Mouse (Mus musculus): ENCODE data around the gene Tex2. TPM values are rescaled to one million over a fixed set of nuclear protein-coding genes. Genes with fewer than 3 reads are reported as not detected.
"Not testable (repeated sequence)": the region's sequence is repeated elsewhere in the genome, so short reads cannot be mapped to it uniquely, and the experiment has no call there.

Gene Tex2
- polyA plus RNA-seq, 1 experiment from 2014 or later, result 29.5 TPM

GRCm38 (mm10) chr11:106625577-106625976 lies 12.4 kb upstream of the Tex2 start:
- H3K27me3 ChIP-seq (replicated peaks; ENCODE audit: control insufficient read depth, insufficient read depth, low read length), result no peaks in the 10 kb centered on the region
- ATAC-seq, result no peak
- no peak overlapping the region for H3K9ac ChIP-seq (ENCODE audit: low read depth, low read length)
- no peak overlapping the region for H3K27ac ChIP-seq (ENCODE audit: low read depth, low read length)
- H3K36me3 ChIP-seq (ENCODE audit: control insufficient read depth, insufficient read depth, low read length), result no peaks in the 10 kb centered on the region
- WGBS, result 38% methylated on average over 3 of the region's 3 CpGs
- no peak overlapping the region for H3K4me3 ChIP-seq (ENCODE audit: low read length)
- H3K4me2 ChIP-seq (ENCODE audit: low read length), result no peak overlapping the region
- no peaks in the 10 kb centered on the region for H3K4me1 ChIP-seq (ENCODE audit: control insufficient read depth, insufficient read depth, low read depth, low read length)
- H3K9me3 ChIP-seq (ENCODE audit: control insufficient read depth, low read length), result no peaks in the 10 kb centered on the region

DNA sequence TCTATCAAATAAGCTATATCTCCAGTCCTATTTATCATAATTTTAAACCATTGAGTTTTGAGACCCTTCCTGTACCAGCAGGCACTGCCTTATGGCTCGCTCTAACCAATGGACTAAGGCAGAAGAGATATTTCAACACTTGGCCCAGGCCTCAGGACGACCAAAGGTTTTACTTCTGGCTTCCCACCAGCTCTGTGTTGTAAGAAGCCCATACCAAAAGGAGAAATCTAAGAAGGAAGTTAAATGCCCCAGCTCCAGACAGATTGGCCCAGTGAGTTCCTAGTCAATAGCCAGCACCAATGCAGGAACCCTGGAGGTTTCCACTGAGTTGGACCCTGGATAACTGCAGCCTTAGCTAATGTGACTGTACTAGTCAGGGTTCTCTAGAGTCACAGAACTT lies 10.4 kb upstream of the Tex2 start:
- 76% methylated on average over 2 of the region's 2 CpGs for WGBS
- H3K9me3 ChIP-seq (ENCODE audit: control insufficient read depth, low read length), result no peaks in the 10 kb centered on the region
- no peak overlapping the region for H3K4me3 ChIP-seq (ENCODE audit: low read length)
- no peak overlapping the region for H3K27ac ChIP-seq (ENCODE audit: low read depth, low read length)
- H3K9ac ChIP-seq (ENCODE audit: low read depth, low read length), result no peak overlapping the region
- no peak for ATAC-seq
- H3K36me3 ChIP-seq (ENCODE audit: control insufficient read depth, insufficient read depth, low read length), result no peaks in the 10 kb centered on the region
- H3K4me1 ChIP-seq (ENCODE audit: control insufficient read depth, insufficient read depth, low read depth, low read length), result no peaks in the 10 kb centered on the region
- H3K27me3 ChIP-seq (replicated peaks; ENCODE audit: control insufficient read depth, insufficient read depth, low read length), result no peaks in the 10 kb centered on the region
- H3K4me2 ChIP-seq (ENCODE audit: low read length), result no peak overlapping the region

DNA sequence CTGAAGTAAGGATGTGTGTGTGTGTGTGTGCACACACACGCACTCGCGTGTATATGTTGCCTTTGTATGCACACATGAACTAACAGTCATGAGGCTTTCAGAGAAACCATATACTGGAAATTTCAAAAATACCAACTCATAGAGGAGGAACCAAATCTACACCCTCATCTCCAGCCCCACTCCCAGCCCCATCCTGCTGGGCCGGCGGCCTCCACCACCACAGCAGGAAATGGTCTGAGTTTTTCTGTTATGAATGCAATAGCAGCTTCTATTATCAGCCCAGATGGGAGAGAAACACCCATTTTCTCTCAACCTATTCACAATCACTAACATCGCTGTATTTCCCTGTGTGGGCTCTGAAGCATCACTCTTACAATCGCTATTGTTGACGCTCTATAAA lies 8.8 kb upstream of the Tex2 start:
- ATAC-seq, result no peak
- 82% methylated on average over 8 of the region's 8 CpGs for WGBS
- no peak overlapping the region for H3K4me2 ChIP-seq (ENCODE audit: low read length)
- H3K9ac ChIP-seq (ENCODE audit: low read depth, low read length), result no peak overlapping the region
- no peaks in the 10 kb centered on the region for H3K9me3 ChIP-seq (ENCODE audit: control insufficient read depth, low read length)
- H3K36me3 ChIP-seq (ENCODE audit: control insufficient read depth, insufficient read depth, low read length), result no peaks in the 10 kb centered on the region
- H3K27me3 ChIP-seq (replicated peaks; ENCODE audit: control insufficient read depth, insufficient read depth, low read length), result no peaks in the 10 kb centered on the region
- H3K4me3 ChIP-seq (ENCODE audit: low read length), result no peak overlapping the region
- H3K27ac ChIP-seq (ENCODE audit: low read depth, low read length), result no peak overlapping the region
- no peaks in the 10 kb centered on the region for H3K4me1 ChIP-seq (ENCODE audit: control insufficient read depth, insufficient read depth, low read depth, low read length)

DNA sequence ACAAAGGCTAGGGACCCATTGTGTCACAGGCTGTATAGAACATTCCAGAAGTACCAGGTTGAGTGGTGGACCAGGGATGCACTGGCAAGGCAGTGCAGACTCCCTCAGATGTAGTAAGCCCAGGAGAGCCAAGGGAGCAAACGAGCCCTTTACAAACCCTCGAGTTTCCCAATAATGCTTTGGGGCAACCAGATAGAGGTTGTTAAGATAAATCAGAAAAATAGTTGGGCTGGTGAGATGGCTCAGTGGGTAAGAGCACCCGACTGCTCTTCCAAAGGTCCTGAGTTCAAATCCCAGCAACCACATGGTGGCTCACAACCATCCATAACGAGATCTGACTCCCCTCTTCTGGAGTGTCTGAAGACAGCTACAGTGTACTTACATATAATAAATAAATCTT lies 5.5 kb upstream of the Tex2 start:
- WGBS, result 92% methylated on average over 3 of the region's 4 CpGs
- ATAC-seq; H3K9ac ChIP-seq (ENCODE audit: low read depth, low read length); H3K4me3 ChIP-seq (ENCODE audit: low read length); H3K27ac ChIP-seq (ENCODE audit: low read depth, low read length); H3K4me1 ChIP-seq (ENCODE audit: control insufficient read depth, insufficient read depth, low read depth, low read length); H3K4me2 ChIP-seq (ENCODE audit: low read length); H3K27me3 ChIP-seq (replicated peaks; ENCODE audit: control insufficient read depth, insufficient read depth, low read length); H3K36me3 ChIP-seq (ENCODE audit: control insufficient read depth, insufficient read depth, low read length); H3K9me3 ChIP-seq (ENCODE audit: control insufficient read depth, low read length): not testable (repeated sequence)

DNA sequence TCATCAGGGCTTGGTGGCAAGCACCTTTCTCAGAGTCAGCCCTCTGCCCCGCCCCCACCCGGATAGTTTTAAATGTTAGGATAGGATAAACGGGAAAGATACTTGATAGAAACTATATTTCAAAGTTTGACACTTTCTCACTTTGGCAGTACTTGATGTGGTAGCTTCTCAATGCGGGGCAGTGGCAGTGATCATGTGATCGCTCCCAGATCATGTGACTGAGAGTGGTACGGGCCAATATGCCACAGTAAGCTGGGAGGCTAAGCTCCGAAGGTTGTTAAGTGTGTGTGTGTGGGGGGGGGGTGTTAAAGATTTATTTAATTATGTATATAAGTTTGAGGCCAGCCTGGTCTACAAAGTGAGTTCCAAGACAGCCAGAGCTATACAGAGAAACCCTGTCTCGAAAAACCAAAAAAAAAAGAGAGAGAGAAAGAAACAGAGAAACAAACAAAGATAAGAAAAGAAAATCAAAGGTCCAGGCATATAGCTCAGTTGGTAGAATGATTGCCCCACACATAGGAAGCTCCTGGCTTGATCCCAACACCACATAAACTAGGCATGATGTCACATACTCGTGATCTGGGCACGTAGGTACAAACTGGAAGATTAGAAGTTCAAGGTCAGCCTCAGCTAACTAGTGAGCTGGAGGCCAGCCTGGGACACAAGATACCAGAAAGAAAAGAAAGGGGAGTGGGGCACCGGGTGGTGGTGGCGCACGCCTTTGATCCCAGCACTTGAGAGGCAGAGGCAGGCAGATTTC lies 4.8 kb upstream of the Tex2 start:
- Histone ChIP-seq H3K4me1 (ENCODE audit: control insufficient read depth, insufficient read depth, low read depth, low read length) (0 out of 2 replicates have a peak, but pooled peaks cover 3% of the 10 kb centered on the region), H3K9me3 (ENCODE audit: control insufficient read depth, low read length) (no peaks in the 10 kb centered on the region), H3K27ac (ENCODE audit: low read depth, low read length) (no peak overlapping the region), H3K9ac (ENCODE audit: low read depth, low read length) (no peak overlapping the region), H3K4me2 (ENCODE audit: low read length) (no peak overlapping the region), H3K27me3 (replicated peaks; ENCODE audit: control insufficient read depth, insufficient read depth, low read length) (no peaks in the 10 kb centered on the region), H3K36me3 (ENCODE audit: control insufficient read depth, insufficient read depth, low read length) (no peaks in the 10 kb centered on the region), H3K4me3 (ENCODE audit: low read length) (no peak overlapping the region)
- WGBS, result 87% methylated on average over 13 of the region's 13 CpGs
- no peak for ATAC-seq

DNA sequence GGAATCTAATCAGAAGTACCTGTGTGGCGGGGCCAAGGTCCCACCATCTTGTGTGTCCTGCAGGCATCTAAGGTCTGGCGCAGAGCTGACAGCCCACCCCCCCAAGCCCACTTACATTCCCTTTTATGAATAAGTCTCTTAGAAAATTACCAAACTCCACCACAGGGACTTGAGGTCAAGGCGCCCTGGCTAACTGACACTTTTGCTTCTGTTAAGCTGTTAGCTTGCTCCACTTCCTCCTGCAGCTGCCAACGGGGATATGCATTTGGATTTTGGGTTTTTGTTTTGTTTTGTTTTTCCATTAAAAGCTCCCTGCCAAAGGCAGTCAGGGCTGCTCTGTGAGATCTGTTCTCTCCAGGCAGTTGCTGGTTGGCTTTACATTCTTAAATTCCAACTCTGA lies 2.3 kb upstream of the Tex2 start:
- no peak for ATAC-seq
- Histone ChIP-seq H3K4me2 (ENCODE audit: low read length) (no peak overlapping the region), H3K27me3 (replicated peaks; ENCODE audit: control insufficient read depth, insufficient read depth, low read length) (no peaks in the 10 kb centered on the region), H3K9ac (ENCODE audit: low read depth, low read length) (no peak overlapping the region), H3K27ac (ENCODE audit: low read depth, low read length) (no peak overlapping the region), H3K4me3 (ENCODE audit: low read length) (no peak overlapping the region), H3K9me3 (ENCODE audit: control insufficient read depth, low read length) (no peaks in the 10 kb centered on the region), H3K4me1 (ENCODE audit: control insufficient read depth, insufficient read depth, low read depth, low read length) (peaks cover 13% of the 10 kb centered on the region), H3K36me3 (ENCODE audit: control insufficient read depth, insufficient read depth, low read length) (no peaks in the 10 kb centered on the region)
- WGBS, result 90% methylated on average over 4 of the region's 4 CpGs

DNA sequence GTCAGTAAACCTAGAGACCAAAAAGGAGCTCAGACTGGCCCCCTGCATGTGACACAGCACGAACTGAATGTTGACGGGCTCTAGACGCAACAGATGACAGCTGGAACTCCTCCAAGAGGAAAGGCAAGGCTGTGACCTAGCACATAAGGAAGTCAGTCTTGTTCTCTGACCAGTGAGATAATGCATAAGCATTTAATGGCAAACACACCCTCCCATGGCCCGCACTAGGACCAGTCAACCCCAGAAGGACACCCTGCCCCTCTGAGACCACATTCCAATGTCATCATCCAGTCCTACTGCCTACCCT lies 1.1 kb upstream of the Tex2 start:
- H3K9me3 ChIP-seq (ENCODE audit: control insufficient read depth, low read length), result no peaks in the 10 kb centered on the region
- no peaks in the 10 kb centered on the region for H3K27me3 ChIP-seq (replicated peaks; ENCODE audit: control insufficient read depth, insufficient read depth, low read length)
- no peak for ATAC-seq
- H3K4me1 ChIP-seq (ENCODE audit: control insufficient read depth, insufficient read depth, low read depth, low read length), result peaks cover 13% of the 10 kb centered on the region
- no peaks in the 10 kb centered on the region for H3K36me3 ChIP-seq (ENCODE audit: control insufficient read depth, insufficient read depth, low read length)
- no peak overlapping the region for H3K4me2 ChIP-seq (ENCODE audit: low read length)
- no peak overlapping the region for H3K4me3 ChIP-seq (ENCODE audit: low read length)
- H3K9ac ChIP-seq (ENCODE audit: low read depth, low read length), result no peak overlapping the region
- WGBS, result 79% methylated on average over 4 of the region's 4 CpGs
- H3K27ac ChIP-seq (ENCODE audit: low read depth, low read length), result no peak overlapping the region

DNA sequence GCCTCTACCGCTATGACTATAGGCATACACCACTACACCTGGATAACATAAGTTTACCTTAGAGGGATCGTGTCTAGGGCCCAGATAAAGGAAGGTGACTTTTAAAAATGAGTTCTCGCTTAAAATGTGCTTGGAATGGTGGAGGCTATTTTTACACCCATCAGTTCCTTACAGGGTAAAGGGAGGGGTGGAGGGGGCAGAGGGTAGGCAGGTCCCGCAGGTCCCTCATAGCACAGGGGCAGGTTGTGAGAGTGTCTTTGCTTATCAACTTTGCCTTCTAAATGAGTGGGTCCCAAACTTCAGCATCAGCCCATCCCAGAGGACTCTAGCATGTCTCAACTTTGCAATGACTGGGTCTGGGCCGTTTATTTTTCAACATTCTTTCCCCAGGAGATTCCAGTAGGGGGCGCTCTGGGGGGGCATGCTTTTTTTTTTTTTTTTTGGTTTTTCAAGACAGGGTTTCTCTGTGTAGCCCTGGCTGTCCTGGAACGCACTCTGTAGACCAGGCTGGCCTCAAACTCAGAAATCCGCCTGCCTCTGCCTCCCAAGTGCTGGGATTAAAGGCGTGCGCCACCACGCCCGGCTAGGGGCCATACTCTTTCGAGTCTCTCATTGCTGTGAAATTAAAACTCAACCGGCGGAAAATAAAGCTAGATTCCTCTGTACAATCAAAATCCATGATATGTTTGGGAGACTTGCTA lies 565 bp upstream of the Tex2 start:
- Histone ChIP-seq H3K4me1 (ENCODE audit: control insufficient read depth, insufficient read depth, low read depth, low read length) (peaks cover 13% of the 10 kb centered on the region), H3K4me3 (ENCODE audit: low read length) (peak overlapping the region; percentile 95), H3K27ac (ENCODE audit: low read depth, low read length) (peak overlapping the region; percentile 19; the same call in 1 of the 2 replicates), H3K27me3 (replicated peaks; ENCODE audit: control insufficient read depth, insufficient read depth, low read length) (no peaks in the 10 kb centered on the region), H3K9ac (ENCODE audit: low read depth, low read length) (peak overlapping the region; percentile 89), H3K4me2 (ENCODE audit: low read length) (peak overlapping the region; percentile 84), H3K36me3 (ENCODE audit: control insufficient read depth, insufficient read depth, low read length) (no peaks in the 10 kb centered on the region), H3K9me3 (ENCODE audit: control insufficient read depth, low read length) (no peaks in the 10 kb centered on the region)
- WGBS, result 57% methylated on average over 14 of the region's 15 CpGs
- ATAC-seq, result peak; percentile 28

DNA sequence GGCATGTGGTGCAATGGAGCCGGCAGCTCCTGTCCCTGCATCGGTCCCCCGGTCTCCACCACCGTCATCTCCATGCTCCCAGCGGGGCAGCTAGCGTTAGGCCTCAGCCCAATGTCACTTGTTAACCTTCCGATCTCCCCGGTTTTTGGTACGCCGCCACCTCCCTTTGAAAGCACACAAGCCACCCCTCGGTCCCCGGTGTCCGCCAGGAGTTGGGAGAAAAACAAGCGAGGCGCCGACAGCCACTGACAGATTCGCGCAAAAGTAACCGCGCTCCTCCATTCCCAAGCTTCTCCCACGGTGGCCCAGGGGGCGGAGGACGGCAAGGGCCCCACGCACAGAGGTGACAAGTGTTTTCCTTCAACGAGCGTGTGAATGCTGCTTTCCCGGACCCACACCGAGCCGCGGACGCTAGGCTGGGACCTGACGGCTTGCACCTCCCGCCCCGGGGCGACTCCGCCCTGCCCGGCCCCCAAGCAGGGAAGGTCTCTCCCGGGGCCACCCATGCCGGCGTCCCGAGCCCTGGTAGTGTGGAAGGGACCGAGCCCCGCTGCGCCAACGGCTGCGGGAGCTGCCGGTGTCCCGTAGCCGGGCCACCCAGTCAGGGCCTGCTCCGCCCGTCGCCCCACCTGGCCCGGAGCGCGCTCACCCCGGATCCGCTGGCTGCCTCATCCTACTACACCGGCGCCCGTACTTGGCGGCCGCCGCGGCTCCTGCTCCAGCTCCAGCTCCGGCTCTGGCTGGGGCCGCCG lies 838 bp downstream of the Tex2 start:
- WGBS, result under 1% methylated on average over 58 of the region's 67 CpGs
- no peak for ATAC-seq

More for the DNA sequence above, 838 bp downstream of the Tex2 start:
- Histone ChIP-seq H3K4me1 (ENCODE audit: control insufficient read depth, insufficient read depth, low read depth, low read length) (peaks cover 13% of the 10 kb centered on the region), H3K4me2 (ENCODE audit: low read length) (peak overlapping the region; percentile 84), H3K9me3 (ENCODE audit: control insufficient read depth, low read length) (no peaks in the 10 kb centered on the region), H3K4me3 (ENCODE audit: low read length) (peak overlapping the region; percentile 95), H3K27ac (ENCODE audit: low read depth, low read length) (peak overlapping the region; percentile 85), H3K36me3 (ENCODE audit: control insufficient read depth, insufficient read depth, low read length) (no peaks in the 10 kb centered on the region), H3K27me3 (replicated peaks; ENCODE audit: control insufficient read depth, insufficient read depth, low read length) (no peaks in the 10 kb centered on the region), H3K9ac (ENCODE audit: low read depth, low read length) (peak overlapping the region; percentile 89)
